Mouse (Mus musculus) stomach, postnatal 0 days (tissue): Measurements from ENCODE around the gene Gstp3. TPM values are rescaled to one million over a fixed set of nuclear protein-coding genes. Genes with fewer than 3 reads are reported as not detected.

Experiments used
- ATAC-seq: fragments of 200-750 bp; cut with Nextera tagmentation; 2 replicates; pipeline ENCODE4 v1.8.0; 2017; ENCODE audit not compliant: low FRiP score, low TSS enrichment
- DNase-seq: peaks from one replicate; pipeline ENCODE4 v3.0.0-alpha.2; 2016; ENCODE audit warnings: low spot score
- H3K27ac ChIP-seq: fragments of 300-500 bp; sonication (generic); replicated peaks from 2 replicates; pipeline ENCODE4 v1.5.1; 2014; ENCODE audit warnings: mild to moderate bottlenecking, control low read depth
- H3K27me3 ChIP-seq: fragments of 300-500 bp; sonication (generic); 2 replicates; pipeline ENCODE4 v1.6.1; 2014; ENCODE audit warnings: low read length; ENCODE audit not compliant: control insufficient read depth, insufficient read depth
- H3K36me3 ChIP-seq: fragments of 300-500 bp; sonication (generic); 2 replicates; pipeline ENCODE4 v1.6.1; 2014; ENCODE audit warnings: low read length, mixed read lengths; ENCODE audit not compliant: control insufficient read depth, insufficient read depth
- H3K4me1 ChIP-seq: fragments of 300-500 bp; sonication (generic); replicated peaks from 2 replicates; pipeline ENCODE4 v1.6.1; 2014; ENCODE audit warnings: antibody characterized with exemption; ENCODE audit not compliant: control insufficient read depth, insufficient read depth
- H3K4me2 ChIP-seq: fragments of 300-500 bp; sonication (generic); replicated peaks from 2 replicates; pipeline ENCODE4 v1.6.1; 2014; ENCODE audit warnings: low read depth, mild to moderate bottlenecking, control low read depth, moderate library complexity
- H3K4me3 ChIP-seq: fragments of 300-500 bp; sonication (generic); 2 replicates; pipeline ENCODE4 v1.5.1; 2014; ENCODE audit warnings: low read depth, low read length, control low read depth
- H3K9ac ChIP-seq: fragments of 300-500 bp; sonication (generic); 2 replicates; pipeline ENCODE4 v1.6.1; 2014; ENCODE audit warnings: mild to moderate bottlenecking, low read length, control low read depth, mixed read lengths
- H3K9me3 ChIP-seq: fragments of 300-500 bp; sonication (generic); 2 replicates; pipeline ENCODE4 v1.6.1; 2016; ENCODE audit warnings: low read length; ENCODE audit not compliant: control insufficient read depth
- CTCF ChIP-seq: IDR thresholded peaks from 2 replicates; pipeline ENCODE4 v1.5.1; 2016; ENCODE audit warnings: antibody characterized with exemption, low read depth, mild to moderate bottlenecking, moderate library complexity
- EP300 ChIP-seq: optimal IDR thresholded peaks from 2 replicates; pipeline ENCODE3; 2016; ENCODE audit warnings: antibody characterized with exemption
- WGBS: fragments of 180-500 bp; shearing (Covaris S2); extraction: QIAGEN DNeasy Blood & Tissue Kit; methylation state at CpG from one replicate; pipeline ENCODE4 v1.1.7; 2014; 5-methylcytosine and 5-hydroxymethylcytosine counted together
- polyA plus RNA-seq: library from polyadenylated mRNA; unstranded; fragments of >200 nt; fragmentation: Nextera tagmentation; extraction: Ambion mirVana; gene quantifications from 2 replicates; pipeline ENCODE4 v1.2.1, GENCODE M21; 2015

Gstp3 gene
- polyA plus RNA-seq, 1 experiment from 2014 or later: 9.7 TPM

GRCm38 (mm10) chr19:4033742-4034141 lies 25.6 kb downstream of the Gstp3 start:
- Histone ChIP-seq H3K9ac (no peak overlapping the region), H3K9me3 (no peaks in the 10 kb centered on the region), H3K27ac (peak overlapping the region; percentile 30; the same call in 1 of the 2 replicates), H3K4me2 (no peak overlapping the region), H3K27me3 (no peaks in the 10 kb centered on the region), H3K4me1 (no peaks in the 10 kb centered on the region), H3K36me3 (no peaks in the 10 kb centered on the region), H3K4me3 (no peak overlapping the region)
- 48% methylated on average over 5 of the region's 5 CpGs for WGBS
- ATAC-seq (no peak), DNase-seq (no peak)
- TF ChIP-seq CTCF: no peak
- no peak for TF ChIP-seq EP300

DNA sequence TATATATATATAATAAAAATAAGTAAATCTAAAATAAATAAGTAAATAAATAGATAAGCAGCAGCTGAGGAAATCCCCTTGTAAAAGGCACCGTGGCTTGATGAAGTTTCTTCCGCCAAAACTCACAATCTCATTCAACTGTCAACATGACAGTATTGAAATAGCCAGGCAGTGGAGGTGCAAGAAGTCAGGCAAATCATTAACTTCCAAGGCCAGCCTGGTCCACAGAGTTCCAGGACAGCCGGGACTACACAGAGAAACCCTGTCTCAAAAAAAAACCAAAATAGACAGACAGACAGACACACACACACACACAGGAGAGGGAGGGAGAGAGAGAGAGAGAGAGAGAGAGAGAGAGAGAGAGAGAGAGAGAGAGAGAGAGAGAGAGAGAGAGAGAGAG lies 26.1 kb downstream of the Gstp3 start:
- no peaks in the 10 kb centered on the region for H3K36me3 ChIP-seq
- H3K27me3 ChIP-seq: no peaks in the 10 kb centered on the region
- no peak overlapping the region for H3K4me2 ChIP-seq
- ATAC-seq (no peak), DNase-seq (peak; percentile 40)
- H3K9ac ChIP-seq: no peak overlapping the region
- no peaks in the 10 kb centered on the region for H3K4me1 ChIP-seq
- H3K9me3 ChIP-seq: no peaks in the 10 kb centered on the region
- TF ChIP-seq CTCF: no peak
- TF ChIP-seq EP300: no peak
- no peak overlapping the region for H3K4me3 ChIP-seq
- 44% methylated on average over 3 of the region's 3 CpGs for WGBS
- H3K27ac ChIP-seq: no peak overlapping the region; the same call in 1 of the 2 replicates

GRCm38 (mm10) chr19:4032668-4033067 lies 26.7 kb downstream of the Gstp3 start:
- no peak for ATAC-seq

GRCm38 (mm10) chr19:4027576-4027975 lies 31.8 kb downstream of the Gstp3 start:
- no peaks in the 10 kb centered on the region for H3K4me1 ChIP-seq
- ATAC-seq (no peak), DNase-seq (no peak)
- H3K36me3 ChIP-seq: no peaks in the 10 kb centered on the region
- H3K27me3 ChIP-seq: no peaks in the 10 kb centered on the region
- no peak overlapping the region for H3K27ac ChIP-seq
- TF ChIP-seq EP300 (no peak), CTCF (no peak)
- no peaks in the 10 kb centered on the region for H3K9me3 ChIP-seq
- no peak overlapping the region for H3K4me3 ChIP-seq
- H3K9ac ChIP-seq: no peak overlapping the region
- H3K4me2 ChIP-seq: no peak overlapping the region

More at GRCm38 (mm10) chr19:4032668-4033067, 26.7 kb downstream of the Gstp3 start:
- no peak for DNase-seq
- Histone ChIP-seq H3K4me3 (no peak overlapping the region), H3K4me1 (no peaks in the 10 kb centered on the region), H3K9me3 (no peaks in the 10 kb centered on the region), H3K9ac (no peak overlapping the region), H3K36me3 (no peaks in the 10 kb centered on the region), H3K27ac (no peak overlapping the region), H3K4me2 (no peak overlapping the region), H3K27me3 (no peaks in the 10 kb centered on the region)
- 60% methylated on average over 7 of the region's 7 CpGs for WGBS
- no peak for TF ChIP-seq CTCF
- no peak for TF ChIP-seq EP300

GRCm38 (mm10) chr19:4023185-4023584 lies 36.2 kb downstream of the Gstp3 start:
- H3K4me2 ChIP-seq: no peak overlapping the region
- no peaks in the 10 kb centered on the region for H3K4me1 ChIP-seq
- H3K27me3 ChIP-seq: no peaks in the 10 kb centered on the region
- 61% methylated on average over 7 of the region's 7 CpGs for WGBS
- ATAC-seq: no peak
- H3K4me3 ChIP-seq: no peak overlapping the region
- TF ChIP-seq EP300: no peak
- no peak for TF ChIP-seq CTCF
- DNase-seq: no peak
- no peaks in the 10 kb centered on the region for H3K9me3 ChIP-seq
- no peak overlapping the region for H3K9ac ChIP-seq
- H3K27ac ChIP-seq: no peak overlapping the region
- H3K36me3 ChIP-seq: no peaks in the 10 kb centered on the region

- no peaks in the 10 kb centered on the region for H3K27me3 ChIP-seq
- TF ChIP-seq CTCF (peak; percentile 91), EP300 (no peak)
- no peak overlapping the region for H3K4me2 ChIP-seq
- no peaks in the 10 kb centered on the region for H3K4me1 ChIP-seq
- ATAC-seq (peak; percentile 84), DNase-seq (peak; percentile 87)
- H3K27ac ChIP-seq: peak overlapping the region; percentile 53
- no peak overlapping the region for H3K9ac ChIP-seq
- no peak overlapping the region for H3K4me3 ChIP-seq
- H3K36me3 ChIP-seq: no peaks in the 10 kb centered on the region
- WGBS: 20% methylated on average over 18 of the region's 18 CpGs
- no peaks in the 10 kb centered on the region for H3K9me3 ChIP-seq
These were observed 40.4 kb downstream of the Gstp3 start for GRCm38 (mm10) chr19:4018743-4019583.
